Mouse (Mus musculus) G1E (cell line): ENCODE measurements around the gene Zfp553.

Experiments used
- CTCF ChIP-seq: IDR thresholded peaks from 2 replicates; pipeline ENCODE4 v1.5.1; 2012; ENCODE audit warnings: low read depth, low read length, inconsistent platforms, mixed read lengths
- GATA1 ChIP-seq: IDR thresholded peaks from 2 replicates; pipeline ENCODE4 v1.6.1; 2012; ENCODE audit warnings: borderline replicate concordance, low read length, inconsistent platforms, mixed read lengths

- TF ChIP-seq CTCF (no peak), GATA1 (no peak)
These were observed 23.7 kb downstream of the Zfp553 start for GRCm38 (mm10) chr7:127256518-127256917.
